Mouse (Mus musculus) heart, embryonic 14.5 days (tissue): ENCODE measurements around the gene Lenep. TPM values are rescaled to one million over a fixed set of nuclear protein-coding genes. Genes with fewer than 3 reads are reported as not detected.

Experiments used
- ATAC-seq: fragments of 200-750 bp; cut with Nextera tagmentation; 2 replicates; pipeline ENCODE4 v1.8.0; 2017; ENCODE audit warnings: low read depth, moderate TSS enrichment; ENCODE audit not compliant: insufficient number of reproducible peaks, insufficient read depth, low FRiP score
- H3K27ac ChIP-seq, 2 experiments: fragments of 200-500 bp in 1 of 2; fragments of 300-500 bp in 1 of 2; sonication (generic) in 1 of 2; replicated peaks in 1 of 2; 2 replicates each; pipeline ENCODE4 v1.5.1; 2012 to 2014; ENCODE audit warnings: low read depth in 2 of 2, low read length in 2 of 2, control low read depth in 1 of 2, mild to moderate bottlenecking in 1 of 2, mixed read lengths in 1 of 2; ENCODE audit not compliant: control insufficient read depth in 1 of 2, insufficient read depth in 1 of 2
- H3K27me3 ChIP-seq: fragments of 300-500 bp; sonication (generic); 2 replicates; pipeline ENCODE4 v1.6.1; 2014; ENCODE audit warnings: mild to moderate bottlenecking, low read length, control low read depth; ENCODE audit not compliant: control insufficient read depth, insufficient read depth
- H3K36me3 ChIP-seq: fragments of 300-500 bp; sonication (generic); 2 replicates; pipeline ENCODE4 v1.6.1; 2014; ENCODE audit warnings: mild to moderate bottlenecking, control low read depth, low read length, mixed read lengths; ENCODE audit not compliant: control insufficient read depth, insufficient read depth
- H3K4me1 ChIP-seq, 2 experiments: fragments of 200-500 bp in 1 of 2; fragments of 300-500 bp in 1 of 2; sonication (generic) in 1 of 2; 2 replicates each; pipeline ENCODE4 v1.6.1; 2012 to 2014; ENCODE audit warnings: low read length in 2 of 2, control low read depth in 1 of 2, mixed read lengths in 1 of 2; ENCODE audit not compliant: control insufficient read depth in 2 of 2, insufficient read depth in 2 of 2
- H3K4me2 ChIP-seq: fragments of 300-500 bp; sonication (generic); 2 replicates; pipeline ENCODE4 v1.6.1; 2014; ENCODE audit warnings: mild to moderate bottlenecking, low read length
- H3K4me3 ChIP-seq, 2 experiments: fragments of 200-500 bp in 1 of 2; fragments of 300-500 bp in 1 of 2; sonication (generic) in 1 of 2; 2 replicates each; pipeline ENCODE4 v1.5.1; 2012 to 2014; ENCODE audit warnings: low read length in 2 of 2, mild to moderate bottlenecking in 2 of 2, control low read depth in 1 of 2, low read depth in 1 of 2, moderate library complexity in 1 of 2; ENCODE audit not compliant: control insufficient read depth in 1 of 2, insufficient read depth in 1 of 2
- H3K9ac ChIP-seq: fragments of 300-500 bp; sonication (generic); 2 replicates; pipeline ENCODE4 v1.6.1; 2014; ENCODE audit warnings: mild to moderate bottlenecking, low read length
- H3K9me3 ChIP-seq: fragments of 300-500 bp; sonication (generic); 2 replicates; pipeline ENCODE4 v1.6.1; 2016; ENCODE audit warnings: low read length, control low read depth; ENCODE audit not compliant: control insufficient read depth
- WGBS: fragments of 180-500 bp; shearing (Covaris S2); extraction: QIAGEN DNeasy Blood & Tissue Kit; methylation state at CpG from one replicate; pipeline ENCODE4 v1.1.7; 2014; 5-methylcytosine and 5-hydroxymethylcytosine counted together
- polyA plus RNA-seq: library from polyadenylated mRNA; unstranded; fragments of >200 nt; fragmentation: Nextera tagmentation; extraction: Ambion mirVana; gene quantifications from 2 replicates; pipeline ENCODE4 v1.2.1, GENCODE M21; 2014

The Lenep gene
- polyA plus RNA-seq, 1 experiment from 2014 or later: not detected

GRCm38 (mm10) chr3:89409701-89410100 is 7.1 kb upstream of the Lenep start:
- H3K9me3 ChIP-seq: no peaks in the 10 kb centered on the region
- 91% methylated on average over 3 of the region's 3 CpGs for WGBS
- no peak overlapping the region for H3K9ac ChIP-seq
- no peak overlapping the region for H3K27ac ChIP-seq
- peaks cover 46% of the 10 kb centered on the region for H3K36me3 ChIP-seq
- H3K4me3 ChIP-seq: no peak overlapping the region
- ATAC-seq: no peak
- H3K27me3 ChIP-seq: no peaks in the 10 kb centered on the region
- H3K4me2 ChIP-seq: no peak overlapping the region
- H3K4me1 ChIP-seq: peaks cover 6 to 7% of the 10 kb centered on the region in 2 experiments

DNA sequence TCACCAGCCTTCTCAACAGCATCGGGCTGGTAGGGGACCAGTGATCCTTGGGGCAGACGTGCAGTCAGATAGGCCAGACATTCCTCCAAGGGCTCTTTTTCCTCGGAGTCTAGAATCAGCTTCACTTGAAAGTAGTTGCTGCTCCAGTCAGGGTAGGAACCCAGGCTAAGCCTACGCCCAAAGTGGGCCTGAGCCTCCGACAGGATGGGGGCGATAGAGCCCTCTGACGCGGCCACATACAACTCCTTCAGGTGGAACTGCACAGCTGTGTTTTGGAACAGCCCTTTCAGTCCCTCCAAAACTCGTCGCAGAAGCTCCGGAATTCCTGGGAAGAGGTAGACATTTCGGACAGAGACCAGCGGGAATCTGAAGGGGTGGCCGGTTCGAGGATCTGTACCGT is 5.9 kb upstream of the Lenep start:
- peaks cover 48% of the 10 kb centered on the region for H3K36me3 ChIP-seq
- no peak overlapping the region for H3K9ac ChIP-seq
- H3K4me2 ChIP-seq: no peak overlapping the region
- H3K9me3 ChIP-seq: no peaks in the 10 kb centered on the region
- H3K4me3 ChIP-seq: no peak overlapping the region
- 53% methylated on average over 16 of the region's 16 CpGs for WGBS
- H3K4me1 ChIP-seq: peaks cover 6 to 7% of the 10 kb centered on the region in 2 experiments
- H3K27ac ChIP-seq: no peak overlapping the region
- H3K27me3 ChIP-seq: no peaks in the 10 kb centered on the region
- ATAC-seq: no peak

GRCm38 (mm10) chr3:89406887-89407286 is 4.3 kb upstream of the Lenep start:
- 84% methylated on average over 6 of the region's 6 CpGs for WGBS
- Histone ChIP-seq H3K9ac (no peak overlapping the region), H3K4me3 (no peak overlapping the region), H3K4me1 (peaks cover 6 to 7% of the 10 kb centered on the region in 2 experiments), H3K36me3 (peaks cover 62% of the 10 kb centered on the region), H3K27me3 (no peaks in the 10 kb centered on the region), H3K9me3 (no peaks in the 10 kb centered on the region), H3K27ac (no peak overlapping the region), H3K4me2 (no peak overlapping the region)
- no peak for ATAC-seq

GRCm38 (mm10) chr3:89401329-89401728 is 1.3 kb downstream of the Lenep start:
- Histone ChIP-seq H3K27me3 (no peaks in the 10 kb centered on the region), H3K9me3 (no peaks in the 10 kb centered on the region), H3K36me3 (peaks cover 55% of the 10 kb centered on the region), H3K9ac (no peak overlapping the region), H3K27ac (no peak overlapping the region), H3K4me1 (peaks cover 4 to 7% of the 10 kb centered on the region in 2 experiments), H3K4me3 (no peak overlapping the region), H3K4me2 (no peak overlapping the region)
- no peak for ATAC-seq
- 84% methylated on average over 7 of the region's 7 CpGs for WGBS

- Histone ChIP-seq H3K36me3 (peaks cover 13% of the 10 kb centered on the region), H3K9ac (peak overlapping the region; percentile 67), H3K4me1 (peaks cover 12 to 18% of the 10 kb centered on the region in 2 experiments), H3K27ac (peak overlapping the region; percentile 42 to 86), H3K27me3 (no peaks in the 10 kb centered on the region), H3K9me3 (no peaks in the 10 kb centered on the region), H3K4me3 (peak overlapping the region; percentile 58 to 62), H3K4me2 (peak overlapping the region; percentile 93)
- 0% methylated on average over 4 of the region's 4 CpGs for WGBS
- no peak for ATAC-seq
Measured at GRCm38 (mm10) chr3:89396654-89397005, 6.0 kb downstream of the Lenep start.

DNA sequence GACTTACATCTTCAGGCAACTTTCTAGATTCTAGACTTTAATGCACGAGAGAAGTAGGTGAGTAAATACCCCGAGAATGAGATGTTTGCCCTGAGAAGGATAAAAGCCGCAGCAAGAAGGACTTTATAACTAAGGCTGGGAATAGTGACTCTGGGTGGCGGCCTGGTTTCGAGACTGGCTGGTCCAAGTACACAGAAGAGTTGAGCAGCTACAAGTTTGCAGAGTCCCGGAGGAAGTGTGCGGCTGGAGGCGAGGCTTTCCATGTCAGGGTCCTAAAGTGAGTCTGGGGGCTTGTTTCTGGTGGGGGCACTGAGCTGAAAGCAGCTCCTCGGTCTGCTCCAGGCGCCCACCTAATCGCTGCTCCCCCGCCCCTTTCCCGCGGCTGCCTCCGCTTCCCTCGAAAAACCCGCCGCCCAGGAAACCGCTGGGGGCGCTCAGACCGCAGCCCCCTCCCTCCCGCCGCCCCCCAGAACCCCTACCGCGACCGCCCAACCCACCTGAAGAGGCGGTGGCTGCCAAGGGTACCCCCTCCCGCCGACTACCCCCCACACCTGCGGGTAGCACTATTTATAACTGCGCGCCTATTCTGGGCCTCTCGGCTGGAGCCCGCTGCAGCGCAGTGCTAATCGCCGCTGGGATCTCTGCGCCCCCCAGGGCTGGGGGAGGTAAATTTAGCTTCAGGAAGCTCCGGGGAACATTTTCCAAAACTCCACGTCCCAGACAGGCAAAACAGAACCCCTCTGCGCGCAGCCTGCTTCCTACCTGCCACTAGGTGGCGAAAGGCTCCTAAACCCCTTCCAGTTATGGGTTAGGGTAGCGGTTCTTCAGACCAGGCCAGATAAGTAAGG is 6.6 kb downstream of the Lenep start:
- whole genome bisulfite sequencing: under 1% methylated on average over 44 of the region's 44 CpGs

GRCm38 (mm10) chr3:89395419-89395805 is 7.2 kb downstream of the Lenep start:
- peaks cover 18 to 30% of the 10 kb centered on the region in 2 experiments for H3K4me1 ChIP-seq
- no peak for ATAC-seq
- peak overlapping the region; percentile 67 for H3K9ac ChIP-seq
- H3K4me2 ChIP-seq: peak overlapping the region; percentile 93
- no peaks in the 10 kb centered on the region for H3K9me3 ChIP-seq
- no peaks in the 10 kb centered on the region for H3K27me3 ChIP-seq
- peak overlapping the region; percentile 73 to 86 for H3K27ac ChIP-seq
- WGBS: 4% methylated on average over 10 of the region's 10 CpGs
- H3K36me3 ChIP-seq: peaks cover 6% of the 10 kb centered on the region; the same call in 1 of the 2 replicates
- H3K4me3 ChIP-seq: peak overlapping the region; percentile 58 to 62

More for the DNA sequence above, 6.6 kb downstream of the Lenep start:
- Histone ChIP-seq H3K36me3 (peaks cover 7% of the 10 kb centered on the region; the same call in 1 of the 2 replicates), H3K27me3 (no peaks in the 10 kb centered on the region), H3K9me3 (no peaks in the 10 kb centered on the region), H3K4me3 (peak overlapping the region; percentile 58 to 62), H3K4me1 (peaks cover 14 to 23% of the 10 kb centered on the region in 2 experiments), H3K27ac (peak overlapping the region; percentile 73 to 86), H3K4me2 (peak overlapping the region; percentile 93), H3K9ac (peak overlapping the region; percentile 67)
- no peak for ATAC-seq
